Mouse (Mus musculus) CH12.LX (cell line): ENCODE results near the gene Fam214a. TPM values are rescaled to one million over a fixed set of nuclear protein-coding genes. Genes with fewer than 3 reads are reported as not detected.
A peak's percentile ranks its signal among the peaks of the same experiment; 100 is the strongest.

ENCODE experiments used
- DNase-seq: peaks from one replicate; pipeline ENCODE4 v3.0.0-alpha.2; 2013; ENCODE audit errors: extremely low read depth
- H3K27ac ChIP-seq: 2 replicates; pipeline ENCODE4 v1.5.1; 2012; ENCODE audit warnings: low read depth, mild to moderate bottlenecking, control low read depth, moderate library complexity; ENCODE audit not compliant: insufficient read depth
- H3K27me3 ChIP-seq: replicated peaks from 2 replicates; pipeline ENCODE3; 2012; ENCODE audit warnings: inconsistent platforms
- H3K36me3 ChIP-seq, 2 experiments: replicated peaks in 1 of 2; 2 replicates each; pipeline versions ENCODE3 to v1.6.1; 2012; ENCODE audit warnings: inconsistent platforms in 1 of 2, low read length in 1 of 2, mild to moderate bottlenecking in 1 of 2, mixed read lengths in 1 of 2, moderate library complexity in 1 of 2; ENCODE audit not compliant: control insufficient read depth in 1 of 2, insufficient read depth in 1 of 2
- H3K4me1 ChIP-seq, 2 experiments: 2 replicates each; pipeline ENCODE4 v1.6.1; 2012; ENCODE audit warnings: inconsistent platforms in 1 of 2, moderate library complexity in 1 of 2; ENCODE audit not compliant: insufficient read depth in 2 of 2, control insufficient read depth in 1 of 2
- H3K4me2 ChIP-seq: 2 replicates; pipeline ENCODE4 v1.6.1; 2012; ENCODE audit warnings: low read depth, mild to moderate bottlenecking, control low read depth; ENCODE audit not compliant: poor library complexity, insufficient read depth, severe bottlenecking
- H3K4me3 ChIP-seq, 3 experiments: fragments of 150-350 bp in 1 of 3; sonication (generic) in 1 of 3; replicated peaks in 1 of 3; 2 replicates each; pipeline versions ENCODE3 to v1.5.1; 2011 to 2012; ENCODE audit warnings: low read depth in 2 of 3, low read length in 2 of 3, mild to moderate bottlenecking in 2 of 3, moderate library complexity in 2 of 3, control low read depth in 1 of 3, improper control_type of control experiment in 1 of 3, inconsistent platforms in 1 of 3, mixed read lengths in 1 of 3; ENCODE audit not compliant: poor library complexity in 1 of 3
- H3K79me2 ChIP-seq: replicated peaks from 2 replicates; pipeline ENCODE4 v1.6.1; 2012; ENCODE audit warnings: mild to moderate bottlenecking, moderate library complexity; ENCODE audit not compliant: control insufficient read depth, poor library complexity, insufficient read depth, severe bottlenecking; ENCODE audit errors: extremely low read depth
- H3K9ac ChIP-seq: 2 replicates; pipeline ENCODE4 v1.6.1; 2012; ENCODE audit warnings: low read depth, mild to moderate bottlenecking, control low read depth, moderate library complexity; ENCODE audit not compliant: insufficient read depth
- H3K9me3 ChIP-seq: replicated peaks from 2 replicates; pipeline ENCODE3; 2012; ENCODE audit warnings: low read length, inconsistent platforms, mixed read lengths
- BHLHE40 ChIP-seq: IDR thresholded peaks from 2 replicates; pipeline ENCODE4 v1.6.1; 2011; ENCODE audit warnings: mild to moderate bottlenecking, low read depth, low read length, improper control_type of control experiment
- ETS1 ChIP-seq: conservative IDR thresholded peaks from 2 replicates; pipeline ENCODE4 v1.6.1; 2012; ENCODE audit warnings: low read depth, mild to moderate bottlenecking, inconsistent platforms, low read length, improper control_type of control experiment, moderate library complexity
- GABPA ChIP-seq: IDR thresholded peaks from 2 replicates; pipeline ENCODE4 v1.6.1; 2012; ENCODE audit warnings: low read depth, low read length, improper control_type of control experiment, inconsistent platforms; ENCODE audit not compliant: insufficient replicate concordance
- IRF4 ChIP-seq: IDR thresholded peaks from 2 replicates; pipeline ENCODE4 v1.6.1; 2014; ENCODE audit warnings: low read depth, mild to moderate bottlenecking, inconsistent platforms, low read length, improper control_type of control experiment
- KAT2A ChIP-seq: IDR thresholded peaks from 2 replicates; pipeline ENCODE4 v1.6.1; 2012; ENCODE audit warnings: low read length, improper control_type of control experiment, inconsistent platforms; ENCODE audit not compliant: insufficient replicate concordance
- MAX ChIP-seq: IDR thresholded peaks from 2 replicates; pipeline ENCODE4 v1.6.1; 2011; ENCODE audit warnings: low read length, improper control_type of control experiment
- POLR2AphosphoS2 ChIP-seq: IDR thresholded peaks from 2 replicates; pipeline ENCODE4 v1.6.1; 2011; ENCODE audit warnings: low read depth, low read length, improper control_type of control experiment
- TCF12 ChIP-seq: IDR thresholded peaks from 2 replicates; pipeline ENCODE4 v1.6.1; 2014; ENCODE audit warnings: low read depth, mild to moderate bottlenecking, inconsistent platforms, low read length, improper control_type of control experiment
- ZMIZ1 ChIP-seq: IDR thresholded peaks from 2 replicates; pipeline ENCODE4 v1.6.1; 2012; ENCODE audit warnings: low read depth, mild to moderate bottlenecking, inconsistent platforms, low read length, improper control_type of control experiment
- ZNF384 ChIP-seq: IDR thresholded peaks from 2 replicates; pipeline ENCODE4 v1.6.1; 2012; ENCODE audit warnings: low read depth, low read length, improper control_type of control experiment, inconsistent platforms
- dilution Hi-C: fragments of 300-500 bp; cut with MboI; formaldehyde crosslinking; loops from 2 replicates; pipeline ENCODE4 v1.14.3; 2020; ENCODE audit warnings: low sequenced_read_pairs; ENCODE audit not compliant: extremely low pct_unique_long_range_greater_than_20kb, extremely low pct_ligation_motif_present
- in situ Hi-C: fragments of 300-500 bp; cut with MboI; formaldehyde crosslinking; loops from 3 replicates; pipeline ENCODE4 v1.14.3; 2019; ENCODE audit warnings: low sequenced_read_pairs, low pct_ligation_motif_present, low pct_unique_long_range_greater_than_20kb, mixed read lengths
- polyA plus RNA-seq: library from polyadenylated mRNA; unstranded; fragments of >175 nt; gene quantifications from 2 replicates; pipeline ENCODE4 v1.2.1, GENCODE M21; 2012; ENCODE audit warnings: low read depth; ENCODE audit not compliant: insufficient read length
- total RNA-seq, 2 experiments: library from RNA; depleted of rRNA; stranded (reverse); fragments of 300-350 nt in 1 of 2; fragments of >200 nt in 1 of 2; gene quantifications; 2 replicates each; pipeline ENCODE4 v1.2.3; 2012 to 2014

The Fam214a gene
- total and polyA plus RNA-seq, 3 experiments: 6.2 to 8.6 (median 7.0) TPM

DNA sequence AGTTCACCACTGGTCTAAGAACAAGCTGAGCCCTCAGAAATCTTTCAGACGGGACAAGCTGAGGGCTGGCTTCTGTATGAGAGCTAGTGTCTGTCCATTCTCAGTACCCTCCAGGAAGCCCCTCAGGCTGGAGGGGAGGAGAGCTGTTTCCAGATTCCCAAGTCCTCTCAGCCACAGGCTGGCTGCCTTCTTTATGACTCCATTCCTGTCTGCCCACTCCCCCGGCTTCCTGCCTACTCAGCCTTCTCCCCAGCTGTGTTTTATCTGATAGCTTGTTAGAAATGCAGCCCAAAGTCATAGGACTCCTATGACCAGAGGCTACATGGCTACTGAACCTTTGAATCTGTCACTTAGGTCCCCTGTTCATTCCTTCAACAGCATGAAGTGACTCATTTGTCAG is 40.8 kb upstream of the Fam214a start:
- H3K27me3 ChIP-seq: no peaks in the 10 kb centered on the region
- peaks cover 15 to 17% of the 10 kb centered on the region in 2 experiments for H3K4me1 ChIP-seq
- H3K79me2 ChIP-seq: no peaks in the 10 kb centered on the region
- no peak for DNase-seq
- H3K4me3 ChIP-seq: no peak overlapping the region
- no peak overlapping the region for H3K27ac ChIP-seq
- H3K36me3 ChIP-seq: no peaks in the 10 kb centered on the region
- H3K4me2 ChIP-seq: no peak overlapping the region
- no peak overlapping the region for H3K9ac ChIP-seq
- dilution Hi-C loops: no loop called here
- H3K9me3 ChIP-seq: no peaks in the 10 kb centered on the region
- TF ChIP-seq MAX (no peak), GABPA (no peak), ZMIZ1 (no peak), ETS1 (no peak)
- in situ Hi-C loops: no loop called here

DNA sequence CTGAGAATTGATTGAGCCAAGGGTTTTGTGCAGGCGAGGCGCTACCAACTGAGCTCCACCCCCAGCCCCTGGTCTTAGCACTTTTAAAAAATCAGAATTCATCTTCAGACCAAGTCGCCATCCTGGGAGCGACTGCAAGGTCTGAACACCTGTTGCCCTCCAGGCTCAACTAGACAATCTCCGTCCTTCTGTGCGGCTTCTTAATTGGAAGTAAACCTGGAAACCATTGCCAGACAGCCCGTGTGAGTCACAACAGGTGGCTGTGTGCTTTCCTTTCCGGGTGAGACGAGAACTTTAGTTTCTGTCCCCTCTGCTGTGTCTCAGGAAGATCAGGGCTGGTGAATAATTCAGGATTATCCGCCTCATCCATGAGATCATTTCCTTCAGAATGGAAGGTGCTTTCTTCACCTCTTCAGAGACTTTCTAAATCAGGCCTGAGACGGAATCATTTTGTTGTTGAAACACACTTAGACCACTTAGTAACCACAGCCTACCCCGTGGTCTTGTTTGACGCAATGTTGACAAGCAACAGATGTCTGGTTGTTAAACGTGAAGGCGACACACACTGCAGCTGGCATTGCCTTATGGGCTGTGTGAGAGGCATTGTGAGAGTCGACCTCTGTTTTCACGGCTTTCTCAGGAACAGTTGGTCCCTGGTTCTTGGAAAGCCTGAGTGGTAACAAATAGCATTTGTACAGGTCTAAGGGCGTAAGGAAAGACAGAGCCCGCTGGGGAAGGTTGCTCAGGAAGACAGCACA is 39.9 kb upstream of the Fam214a start:
- Histone ChIP-seq H3K79me2 (no peaks in the 10 kb centered on the region), H3K4me3 (no peak overlapping the region), H3K9me3 (peaks cover 8% of the 10 kb centered on the region), H3K4me1 (peaks cover 11 to 14% of the 10 kb centered on the region in 2 experiments; a peak in 3 of 4 replicates), H3K36me3 (no peaks in the 10 kb centered on the region), H3K27me3 (no peaks in the 10 kb centered on the region), H3K4me2 (no peak overlapping the region), H3K9ac (no peak overlapping the region), H3K27ac (no peak overlapping the region)
- no peak for TF ChIP-seq POLR2AphosphoS2
- TF ChIP-seq BHLHE40: peak; percentile 5; the same call in 1 of the 2 replicates
- TF ChIP-seq TCF12: peak; percentile 39; the same call in 1 of the 2 replicates
- dilution Hi-C loops (no loop called here), in situ Hi-C loops (no loop called here)
- no peak for DNase-seq

DNA sequence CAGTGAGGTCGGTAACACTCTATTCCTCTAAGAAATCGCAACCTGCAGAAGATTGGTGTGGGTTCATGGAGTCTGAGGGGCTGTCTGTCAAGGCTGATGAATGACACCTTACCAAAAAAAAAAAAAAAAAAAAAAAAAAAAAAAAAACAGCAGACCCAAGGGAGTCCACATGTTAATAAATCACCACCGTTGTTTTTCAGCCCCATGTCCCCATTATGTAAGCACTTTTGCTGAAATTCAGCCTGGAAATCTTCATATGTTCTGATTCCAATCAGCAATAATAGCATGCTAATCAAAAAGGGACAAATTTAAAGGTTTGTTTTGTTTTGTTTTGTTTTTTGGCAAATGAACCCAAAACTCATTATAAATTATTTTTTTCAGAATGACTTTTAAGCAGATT is 37.1 kb upstream of the Fam214a start:
- in situ Hi-C loops: no loop called here
- Histone ChIP-seq H3K36me3 (no peaks in the 10 kb centered on the region), H3K9ac (no peak overlapping the region), H3K4me3 (no peak overlapping the region), H3K4me1 (peaks cover 4 to 5% of the 10 kb centered on the region in 2 experiments; a peak in 3 of 4 replicates), H3K9me3 (peaks cover 9% of the 10 kb centered on the region), H3K4me2 (no peak overlapping the region), H3K79me2 (no peaks in the 10 kb centered on the region), H3K27ac (no peak overlapping the region), H3K27me3 (no peaks in the 10 kb centered on the region)
- dilution Hi-C loops: no loop called here
- no peak for DNase-seq
- no peak for TF ChIP-seq IRF4
- TF ChIP-seq ZNF384: peak; percentile 57
- TF ChIP-seq GABPA: no peak
- TF ChIP-seq KAT2A: no peak
- no peak for TF ChIP-seq POLR2AphosphoS2
